Mouse (Mus musculus) spleen, adult 2 months (tissue): ENCODE results near the gene Prdm10.

ENCODE experiments used
- CTCF ChIP-seq: fragments of 200-500 bp; IDR thresholded peaks from 2 replicates; pipeline ENCODE4 v1.5.1; 2011; ENCODE audit warnings: mild to moderate bottlenecking, inconsistent platforms; ENCODE audit not compliant: insufficient read depth, insufficient read length, insufficient replicate concordance; ENCODE audit errors: extremely low read depth
- POLR2A ChIP-seq: fragments of 200-500 bp; IDR thresholded peaks from 2 replicates; pipeline ENCODE4 v1.6.1; 2011; ENCODE audit warnings: low read depth, low read length, inconsistent platforms

DNA sequence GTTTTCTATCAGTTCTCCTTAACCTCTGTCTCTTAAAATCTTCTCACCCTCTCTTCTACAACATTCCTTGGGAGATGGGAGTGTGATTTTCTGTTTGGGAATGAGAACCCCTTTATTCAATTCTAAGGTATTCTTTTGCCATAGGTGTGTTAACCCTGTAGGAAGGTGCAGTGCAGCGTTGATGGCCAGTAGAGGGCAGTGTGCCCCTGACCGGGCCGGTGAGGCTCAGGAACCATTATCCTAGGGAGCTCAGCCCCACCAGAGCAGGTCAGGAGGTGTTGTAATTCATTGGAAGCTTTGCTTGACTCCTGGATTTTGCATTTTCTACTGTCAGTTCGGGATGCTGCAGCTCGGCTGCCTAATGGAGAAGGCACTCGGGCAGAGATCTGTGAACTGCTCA is 124.9 kb downstream of the Prdm10 start:
- peak; percentile 61; the same call in 1 of the 2 replicates for TF ChIP-seq CTCF
- TF ChIP-seq POLR2A: no peak
